Mouse (Mus musculus) gastrocnemius, adult 2 months (tissue): ENCODE measurements at regions not wholly inside any gene's neighbourhood (a gene's known extent, or its start where the extent isn't known, plus 50 kb on each side); places are given as distances from the start of the nearest gene placed in this dataset.

Source experiments
- DNase-seq: peaks from one replicate; pipeline ENCODE4 v3.0.0; 2022
- H3K27ac ChIP-seq: fragments of 200-600 bp; 2 replicates; pipeline ENCODE4 v1.8.1; 2022; ENCODE audit warnings: mild to moderate bottlenecking
- H3K4me3 ChIP-seq: fragments of 200-600 bp; 2 replicates; pipeline ENCODE4 v1.8.1; 2022; ENCODE audit warnings: mild to moderate bottlenecking, moderate library complexity
- CTCF ChIP-seq: fragments of 200-600 bp; IDR thresholded peaks from 2 replicates; pipeline ENCODE4 v1.8.1; 2022; ENCODE audit warnings: antibody characterized with exemption, mild to moderate bottlenecking, moderate library complexity
- intact Hi-C: fragments of 180-260 bp; cut with DNase I; formaldehyde crosslinking; loops from one replicate; pipeline ENCODE4 v1.15.1; 2025

DNA sequence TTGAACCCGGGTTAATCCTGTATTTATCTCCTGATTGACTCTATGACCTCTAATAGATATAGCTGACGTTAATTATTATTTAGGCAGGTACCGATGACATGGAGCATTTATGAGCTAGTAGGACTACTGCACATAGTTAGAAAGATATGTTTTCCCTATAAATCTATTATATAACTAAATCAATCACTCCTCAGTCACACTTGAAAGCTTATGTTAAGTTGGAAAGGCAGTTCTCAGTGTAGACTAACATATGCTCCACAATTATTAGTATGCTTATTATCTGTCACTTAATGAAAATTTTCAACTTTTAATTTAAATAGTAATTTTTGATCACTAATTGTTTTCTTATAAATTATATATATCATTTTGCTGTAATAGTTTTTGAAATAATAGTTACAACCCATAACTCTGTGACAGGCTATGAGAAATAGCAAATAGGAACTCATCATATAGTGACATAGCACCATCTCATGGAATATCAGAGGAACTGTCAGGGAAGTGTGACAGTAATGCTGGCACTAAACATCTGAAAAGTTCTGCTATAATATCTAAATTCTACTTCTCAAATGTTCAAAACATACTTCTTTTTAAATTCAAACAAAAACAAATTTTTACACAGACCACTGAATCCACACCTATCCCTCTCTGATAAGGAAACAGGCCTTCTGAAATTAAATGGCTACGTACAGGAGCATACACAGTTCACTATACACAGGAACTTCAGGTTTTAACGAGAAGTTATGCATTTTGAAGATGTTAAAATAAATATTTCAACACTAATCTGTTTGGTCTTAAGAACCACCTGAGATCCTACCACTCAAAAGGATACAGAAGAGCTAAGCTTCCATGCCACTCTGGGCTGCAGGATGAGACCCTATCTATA, 75.3 kb upstream of the Map2 start:
- DNase-seq, result no peak
- intact Hi-C loops, result loop anchor here (10.0 kb wide), 1 partner anchor 555 kb away; no protein-coding TSS in a partner anchor
- peak; percentile 37 for TF ChIP-seq CTCF
- Histone ChIP-seq H3K27ac (no peak overlapping the region), H3K4me3 (no peak overlapping the region)

GRCm38 (mm10) chr1:66101419-66101818, 73.7 kb upstream of the Map2 start:
- no peak for DNase-seq
- intact Hi-C loops, result loop anchor here (10.0 kb wide), 1 partner anchor 553 kb away; no protein-coding TSS in a partner anchor
- no peak overlapping the region for H3K4me3 ChIP-seq
- no peak overlapping the region for H3K27ac ChIP-seq
- no peak for TF ChIP-seq CTCF

DNA sequence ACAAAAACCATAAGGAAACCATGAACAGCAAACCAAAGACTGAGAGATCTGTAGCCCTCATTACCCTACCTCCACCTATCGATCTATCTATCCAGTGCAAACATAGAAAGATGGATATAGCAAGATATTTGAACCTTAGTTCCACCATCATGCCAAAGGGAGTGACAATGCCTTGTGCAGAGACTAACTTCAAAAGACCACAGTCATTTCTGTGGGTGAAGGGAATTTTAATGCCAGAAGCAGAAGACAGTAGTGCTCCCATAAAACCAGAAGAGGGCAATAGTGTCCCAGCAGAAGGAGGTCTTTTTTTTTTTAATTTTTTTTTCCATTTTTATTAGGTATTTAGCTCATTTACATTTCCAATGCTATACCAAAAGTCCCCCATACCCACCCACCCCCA, 70.6 kb upstream of the Map2 start:
- TF ChIP-seq CTCF, result peak; percentile 59
- H3K27ac ChIP-seq, result no peak overlapping the region
- DNase-seq, result no peak
- intact Hi-C loops, result loop anchor here (10.0 kb wide), 1 partner anchor 550 kb away; no protein-coding TSS in a partner anchor
- H3K4me3 ChIP-seq, result no peak overlapping the region

- no peak for TF ChIP-seq CTCF
- DNase-seq, result no peak
- H3K27ac ChIP-seq, result no peak overlapping the region
- H3K4me3 ChIP-seq, result no peak overlapping the region
- intact Hi-C loops, result loop anchor here (10.0 kb wide), 1 partner anchor 550 kb away; no protein-coding TSS in a partner anchor
These were observed 69.9 kb upstream of the Map2 start for GRCm38 (mm10) chr1:66105206-66105605.

DNA sequence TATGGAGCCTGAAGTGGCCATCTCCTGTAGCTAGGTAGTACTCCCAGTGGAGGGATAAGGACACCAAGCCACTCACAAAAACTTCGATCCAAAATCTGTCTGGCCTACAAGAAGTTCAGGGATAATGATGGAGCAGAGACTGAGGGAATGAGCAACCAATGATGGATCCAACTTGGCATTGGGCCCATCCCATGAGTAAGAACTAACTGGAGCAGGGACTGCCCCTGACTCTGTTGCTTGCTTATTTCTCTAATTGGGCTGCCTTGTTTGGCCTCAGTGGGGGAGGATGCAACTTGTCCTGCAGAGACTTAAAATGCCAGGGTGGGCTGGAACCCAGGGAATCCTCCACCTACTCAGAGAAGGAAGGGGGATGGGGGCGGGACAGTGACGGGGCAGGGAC, 67.0 kb upstream of the Map2 start:
- H3K4me3 ChIP-seq, result no peak overlapping the region
- intact Hi-C loops, result loop anchor here (10.0 kb wide), 1 partner anchor 547 kb away; no protein-coding TSS in a partner anchor
- no peak for DNase-seq
- TF ChIP-seq CTCF, result no peak
- H3K27ac ChIP-seq, result no peak overlapping the region

- H3K27ac ChIP-seq, result no peak overlapping the region
- intact Hi-C loops, result no loop called here
- DNase-seq, result no peak
- no peak overlapping the region for H3K4me3 ChIP-seq
- no peak for TF ChIP-seq CTCF
These were observed 61.2 kb upstream of the Map2 start for GRCm38 (mm10) chr1:66113916-66114315.

- no peak for DNase-seq
- Histone ChIP-seq H3K27ac (no peak overlapping the region), H3K4me3 (no peak overlapping the region)
- intact Hi-C loops, result no loop called here
- no peak for TF ChIP-seq CTCF
These were observed 59.7 kb upstream of the Map2 start for GRCm38 (mm10) chr1:66115330-66115729.
